Mouse (Mus musculus) CH12.LX (cell line): Measurements from ENCODE around the gene Npas3. TPM values are rescaled to one million over a fixed set of nuclear protein-coding genes. Genes with fewer than 3 reads are reported as not detected.

Experiments used
- DNase-seq: peaks from one replicate; pipeline ENCODE4 v3.0.0-alpha.2; 2013; ENCODE audit errors: extremely low read depth
- H3K27ac ChIP-seq: 2 replicates; pipeline ENCODE4 v1.5.1; 2012; ENCODE audit warnings: low read depth, mild to moderate bottlenecking, control low read depth, moderate library complexity; ENCODE audit not compliant: insufficient read depth
- H3K27me3 ChIP-seq: replicated peaks from 2 replicates; pipeline ENCODE3; 2012; ENCODE audit warnings: inconsistent platforms
- H3K36me3 ChIP-seq, 2 experiments: replicated peaks in 1 of 2; 2 replicates each; pipeline versions ENCODE3 to v1.6.1; 2012; ENCODE audit warnings: inconsistent platforms in 1 of 2, low read length in 1 of 2, mild to moderate bottlenecking in 1 of 2, mixed read lengths in 1 of 2, moderate library complexity in 1 of 2; ENCODE audit not compliant: control insufficient read depth in 1 of 2, insufficient read depth in 1 of 2
- H3K4me1 ChIP-seq, 2 experiments: 2 replicates each; pipeline ENCODE4 v1.6.1; 2012; ENCODE audit warnings: inconsistent platforms in 1 of 2, moderate library complexity in 1 of 2; ENCODE audit not compliant: insufficient read depth in 2 of 2, control insufficient read depth in 1 of 2
- H3K4me2 ChIP-seq: 2 replicates; pipeline ENCODE4 v1.6.1; 2012; ENCODE audit warnings: low read depth, mild to moderate bottlenecking, control low read depth; ENCODE audit not compliant: poor library complexity, insufficient read depth, severe bottlenecking
- H3K4me3 ChIP-seq, 3 experiments: fragments of 150-350 bp in 1 of 3; sonication (generic) in 1 of 3; replicated peaks in 1 of 3; 2 replicates each; pipeline versions ENCODE3 to v1.5.1; 2011 to 2012; ENCODE audit warnings: low read depth in 2 of 3, low read length in 2 of 3, mild to moderate bottlenecking in 2 of 3, moderate library complexity in 2 of 3, control low read depth in 1 of 3, improper control_type of control experiment in 1 of 3, inconsistent platforms in 1 of 3, mixed read lengths in 1 of 3; ENCODE audit not compliant: poor library complexity in 1 of 3
- H3K79me2 ChIP-seq: replicated peaks from 2 replicates; pipeline ENCODE4 v1.6.1; 2012; ENCODE audit warnings: mild to moderate bottlenecking, moderate library complexity; ENCODE audit not compliant: control insufficient read depth, poor library complexity, insufficient read depth, severe bottlenecking; ENCODE audit errors: extremely low read depth
- H3K9ac ChIP-seq: 2 replicates; pipeline ENCODE4 v1.6.1; 2012; ENCODE audit warnings: low read depth, mild to moderate bottlenecking, control low read depth, moderate library complexity; ENCODE audit not compliant: insufficient read depth
- H3K9me3 ChIP-seq: replicated peaks from 2 replicates; pipeline ENCODE3; 2012; ENCODE audit warnings: low read length, inconsistent platforms, mixed read lengths
- CHD1 ChIP-seq: IDR thresholded peaks from 2 replicates; pipeline ENCODE4 v1.6.1; 2012; ENCODE audit warnings: low read depth, low read length, improper control_type of control experiment, inconsistent platforms
- CHD2 ChIP-seq: IDR thresholded peaks from 2 replicates; pipeline ENCODE4 v1.6.1; 2011; ENCODE audit warnings: low read length, improper control_type of control experiment
- CTCF ChIP-seq, 2 experiments: IDR thresholded peaks in 1 of 2; conservative IDR thresholded peaks in 1 of 2; 2 replicates each; pipeline ENCODE4 v1.5.1; 2011 to 2012; ENCODE audit warnings: low read depth in 2 of 2, low read length in 2 of 2, improper control_type of control experiment in 1 of 2, inconsistent platforms in 1 of 2, mild to moderate bottlenecking in 1 of 2, moderate library complexity in 1 of 2
- E2F4 ChIP-seq: IDR thresholded peaks from 2 replicates; pipeline ENCODE4 v1.6.1; 2011; ENCODE audit warnings: low read depth, low read length, improper control_type of control experiment; ENCODE audit not compliant: insufficient replicate concordance
- IRF4 ChIP-seq: IDR thresholded peaks from 2 replicates; pipeline ENCODE4 v1.6.1; 2014; ENCODE audit warnings: low read depth, mild to moderate bottlenecking, inconsistent platforms, low read length, improper control_type of control experiment
- JUND ChIP-seq: conservative IDR thresholded peaks from 2 replicates; pipeline ENCODE4 v1.6.1; 2011; ENCODE audit warnings: low read depth, low read length, improper control_type of control experiment
- MAZ ChIP-seq: IDR thresholded peaks from 2 replicates; pipeline ENCODE4 v1.6.1; 2012; ENCODE audit warnings: low read depth, mild to moderate bottlenecking, inconsistent platforms, low read length, improper control_type of control experiment, moderate library complexity
- MEF2A ChIP-seq: IDR thresholded peaks from 2 replicates; pipeline ENCODE4 v1.6.1; 2014; ENCODE audit warnings: low read depth, mild to moderate bottlenecking, inconsistent platforms, low read length, improper control_type of control experiment, borderline replicate concordance
- MXI1 ChIP-seq: IDR thresholded peaks from 2 replicates; pipeline ENCODE4 v1.6.1; 2011; ENCODE audit warnings: mild to moderate bottlenecking, low read depth, low read length, improper control_type of control experiment
- MYC ChIP-seq: IDR thresholded peaks from 2 replicates; pipeline ENCODE4 v1.6.1; 2011; ENCODE audit warnings: low read depth, mild to moderate bottlenecking, improper control_type of control experiment, low read length
- NELFE ChIP-seq: IDR thresholded peaks from 2 replicates; pipeline ENCODE4 v1.6.1; 2011; ENCODE audit warnings: low read depth, low read length, improper control_type of control experiment
- NRF1 ChIP-seq: IDR thresholded peaks from 2 replicates; pipeline ENCODE4 v1.6.1; 2014; ENCODE audit warnings: low read depth, mild to moderate bottlenecking, inconsistent platforms, low read length, improper control_type of control experiment, moderate library complexity
- PAX5 ChIP-seq: IDR thresholded peaks from 2 replicates; pipeline ENCODE4 v1.6.1; 2012; ENCODE audit warnings: low read length, inconsistent platforms, mixed read lengths
- RCOR1 ChIP-seq: conservative IDR thresholded peaks from 2 replicates; pipeline ENCODE4 v1.6.1; 2012; ENCODE audit warnings: low read depth, mild to moderate bottlenecking, inconsistent platforms, low read length, improper control_type of control experiment
- TBP ChIP-seq: conservative IDR thresholded peaks from 2 replicates; pipeline ENCODE4 v1.6.1; 2011; ENCODE audit warnings: low read depth, low read length, improper control_type of control experiment
- UBTF ChIP-seq: IDR thresholded peaks from 2 replicates; pipeline ENCODE4 v1.6.1; 2012; ENCODE audit warnings: low read depth, mild to moderate bottlenecking, inconsistent platforms, low read length, improper control_type of control experiment, moderate library complexity
- ZC3H11A ChIP-seq: IDR thresholded peaks from 2 replicates; pipeline ENCODE4 v1.6.1; 2012; ENCODE audit warnings: low read depth, mild to moderate bottlenecking, inconsistent platforms, low read length, improper control_type of control experiment
- ZKSCAN1 ChIP-seq: IDR thresholded peaks from 2 replicates; pipeline ENCODE4 v1.6.1; 2012; ENCODE audit warnings: low read depth, inconsistent platforms, low read length, improper control_type of control experiment, borderline replicate concordance
- ZMIZ1 ChIP-seq: IDR thresholded peaks from 2 replicates; pipeline ENCODE4 v1.6.1; 2012; ENCODE audit warnings: low read depth, mild to moderate bottlenecking, inconsistent platforms, low read length, improper control_type of control experiment
- dilution Hi-C: fragments of 300-500 bp; cut with MboI; formaldehyde crosslinking; loops from 2 replicates; pipeline ENCODE4 v1.14.3; 2020; ENCODE audit warnings: low sequenced_read_pairs; ENCODE audit not compliant: extremely low pct_unique_long_range_greater_than_20kb, extremely low pct_ligation_motif_present
- in situ Hi-C: fragments of 300-500 bp; cut with MboI; formaldehyde crosslinking; loops from 3 replicates; pipeline ENCODE4 v1.14.3; 2019; ENCODE audit warnings: low sequenced_read_pairs, low pct_ligation_motif_present, low pct_unique_long_range_greater_than_20kb, mixed read lengths
- polyA plus RNA-seq: library from polyadenylated mRNA; unstranded; fragments of >175 nt; gene quantifications from 2 replicates; pipeline ENCODE4 v1.2.1, GENCODE M21; 2012; ENCODE audit warnings: low read depth; ENCODE audit not compliant: insufficient read length
- total RNA-seq, 2 experiments: library from RNA; depleted of rRNA; stranded (reverse); fragments of 300-350 nt in 1 of 2; fragments of >200 nt in 1 of 2; gene quantifications; 2 replicates each; pipeline ENCODE4 v1.2.3; 2012 to 2014

Gene Npas3
- total and polyA plus RNA-seq, 3 experiments: 0.13 TPM; not detected in 1

DNA sequence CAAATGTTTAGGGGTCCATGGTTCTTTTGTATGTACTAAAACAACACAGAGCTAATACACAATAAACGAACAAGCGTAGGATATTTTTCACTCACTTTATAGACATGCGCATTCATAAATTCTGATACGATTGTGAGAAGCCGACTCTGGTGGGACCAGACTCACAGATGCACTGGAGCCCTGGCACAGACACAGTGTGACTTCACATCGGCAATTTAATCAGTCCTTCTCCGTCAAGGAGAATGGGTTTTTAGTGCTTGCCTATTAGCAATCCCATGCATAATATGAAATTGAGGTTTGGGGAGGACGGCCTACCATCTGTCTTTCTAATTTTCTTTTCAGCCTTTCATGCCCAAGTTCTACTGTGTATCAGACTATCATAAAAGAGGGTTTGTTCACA is 771.5 kb downstream of the Npas3 start:
- in situ Hi-C loops: no loop called here
- H3K4me3 ChIP-seq: no peak overlapping the region

DNA sequence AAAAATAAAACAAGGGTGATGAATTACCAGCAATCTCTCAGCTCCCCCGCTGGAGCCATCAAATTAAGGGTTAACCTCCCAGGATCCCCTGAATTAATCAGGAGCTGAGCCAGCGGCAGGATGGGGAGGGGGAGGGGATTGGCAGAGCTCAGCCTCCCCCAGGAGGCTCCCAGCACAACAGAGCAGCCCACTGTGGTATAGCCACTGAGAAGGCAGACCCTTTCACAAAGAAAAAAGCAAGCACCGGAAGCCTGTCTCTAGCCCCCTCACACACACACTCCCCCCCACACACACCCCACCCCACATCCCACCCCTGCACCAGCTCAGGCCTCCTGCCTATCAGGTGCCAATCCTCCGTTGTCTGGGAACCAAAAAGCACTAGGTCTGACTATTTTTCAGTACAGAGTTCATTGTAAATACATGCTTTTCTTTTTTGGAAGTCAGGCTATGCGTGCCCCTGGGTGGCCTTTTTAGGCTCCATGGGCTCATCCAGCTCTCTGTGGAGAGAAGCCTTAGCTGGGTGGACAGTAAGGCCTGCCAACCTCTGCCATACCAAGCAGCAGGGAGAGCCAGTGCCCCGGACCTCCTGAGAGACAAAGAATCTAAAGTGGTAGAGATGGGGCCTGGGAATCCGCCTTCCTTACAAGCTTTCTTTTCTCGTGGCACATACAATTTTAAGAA is 786.3 kb downstream of the Npas3 start:
- no peak overlapping the region for H3K27ac ChIP-seq
- H3K36me3 ChIP-seq: no peaks in the 10 kb centered on the region
- H3K4me3 ChIP-seq: no peak overlapping the region
- TF ChIP-seq ZKSCAN1: no peak
- no peak for TF ChIP-seq ZMIZ1
- no peak for TF ChIP-seq E2F4
- no peak for TF ChIP-seq CTCF (conservative IDR thresholded peaks at IDR 0.05 in 1 of 2, IDR thresholded peaks at IDR 0.05 in 1 of 2; ENCODE audit: low read depth in 2 of 2, low read length in 2 of 2)
- no peak for TF ChIP-seq MEF2A
- no peak for TF ChIP-seq JUND
- no peak for TF ChIP-seq RCOR1
- TF ChIP-seq PAX5: no peak
- no peak for TF ChIP-seq MXI1
- no peak for TF ChIP-seq ZC3H11A
- TF ChIP-seq, all 38 proteins: peak for 0
- H3K9ac ChIP-seq: no peak overlapping the region
- no peak for DNase-seq
- no peaks in the 10 kb centered on the region for H3K4me1 ChIP-seq
- no peaks in the 10 kb centered on the region for H3K79me2 ChIP-seq
- H3K9me3 ChIP-seq: no peaks in the 10 kb centered on the region
- H3K27me3 ChIP-seq: no peaks in the 10 kb centered on the region
- dilution Hi-C loops: no loop called here
- H3K4me2 ChIP-seq: no peak overlapping the region
- in situ Hi-C loops: loop anchor here (25.0 kb wide), 1 partner anchor 798 kb away; the partner anchor contains the start of gene Npas3

More for the DNA sequence above, 771.5 kb downstream of the Npas3 start:
- Histone ChIP-seq H3K27ac (no peak overlapping the region), H3K4me1 (peaks cover 3 to 6% of the 10 kb centered on the region in 2 experiments; a peak in 2 of 4 replicates), H3K4me2 (no peak overlapping the region), H3K9me3 (no peaks in the 10 kb centered on the region), H3K79me2 (no peaks in the 10 kb centered on the region), H3K27me3 (no peaks in the 10 kb centered on the region), H3K36me3 (no peaks in the 10 kb centered on the region), H3K9ac (no peak overlapping the region)
- dilution Hi-C loops: no loop called here
- TF ChIP-seq NRF1: no peak
- TF ChIP-seq NELFE: no peak
- TF ChIP-seq MYC: no peak
- no peak for TF ChIP-seq ZMIZ1
- TF ChIP-seq UBTF: no peak
- no peak for TF ChIP-seq E2F4
- no peak for TF ChIP-seq CTCF (conservative IDR thresholded peaks at IDR 0.05 in 1 of 2, IDR thresholded peaks at IDR 0.05 in 1 of 2; ENCODE audit: low read depth in 2 of 2, low read length in 2 of 2)
- TF ChIP-seq MAZ: no peak
- TF ChIP-seq CHD2: no peak
- TF ChIP-seq TBP: no peak
- TF ChIP-seq IRF4: no peak
- no peak for TF ChIP-seq CHD1
- DNase-seq: no peak
